Comparison of ENCODE assay signal across 9 mouse cellular contexts in the genomic region with DNA sequence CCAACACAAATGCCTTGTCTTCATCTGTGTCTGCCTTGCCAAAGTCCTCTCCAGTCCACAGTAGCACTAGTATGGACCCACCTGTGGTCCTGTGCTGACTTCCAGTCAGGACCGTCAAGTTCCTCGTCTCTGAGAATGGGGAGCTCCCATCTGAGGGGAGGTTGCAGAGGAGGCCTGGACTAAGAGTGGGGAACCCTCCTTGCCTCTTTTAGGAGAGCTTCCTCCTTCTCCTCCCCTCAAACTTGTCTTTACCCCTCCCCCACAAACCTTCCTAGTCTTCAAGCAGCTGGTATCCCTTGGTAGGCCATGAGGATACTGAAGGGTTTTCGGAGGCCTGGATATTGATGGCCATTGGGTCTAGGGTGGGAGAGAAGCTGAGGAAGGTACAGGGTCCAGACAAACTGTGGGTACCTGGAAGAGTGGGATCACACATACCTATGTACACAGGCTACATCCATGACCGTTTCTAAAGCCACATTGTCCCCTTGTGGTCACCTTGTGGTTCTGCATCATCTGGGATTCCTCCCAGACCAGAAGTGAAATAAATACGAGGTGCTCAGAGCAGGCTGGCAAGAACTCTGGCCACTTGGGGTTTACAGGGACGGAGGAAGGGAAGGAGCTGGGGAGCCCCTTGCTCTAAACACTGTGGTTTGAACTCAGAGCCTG. TPM values are rescaled to one million over a fixed set of nuclear protein-coding genes. Genes with fewer than 3 reads are reported as not detected.
A peak's percentile ranks its signal among the peaks of the same experiment; 100 is the strongest.
DNase-seq lines count a peak whose midpoint lies in the region; ATAC-seq and TF ChIP-seq lines count a peak whose summit lies in the region.
"Had no signal": no experiment of that assay in that cellular context is flagged by ENCODE, and none has a peak within 500 bp of the region (broad histone marks: within the 10 kb centered on the region; RNA-seq: fewer than 3 reads in every experiment).

No protein-coding gene starts in this region.

- H3K9me3 ChIP-seq in liver, embryonic 12.5 days (replicated peaks): no peaks in the 10 kb centered on the region
- H3K9me3 ChIP-seq in heart, embryonic 11.5 days (replicated peaks; ENCODE audit: control insufficient read depth, low read length): no peaks in the 10 kb centered on the region
- H3K9me3 ChIP-seq in kidney, embryonic 15.5 days (replicated peaks): no peaks in the 10 kb centered on the region

- peak; percentile 76 for DNase-seq in liver, adult 2 months (ENCODE audit: extremely low read depth, low read depth, low spot score)
- DNase-seq in brain, embryonic 14.5 days (ENCODE audit: low read depth): peak; percentile 83
- peak; percentile 77 for DNase-seq in mesoderm, embryonic 11.5 days (ENCODE audit: low read depth, low spot score)
- no peak for DNase-seq in spleen, postnatal 36 days (ENCODE audit: low spot score in 2 of 2)

- no peak overlapping the region for H3K4me3 ChIP-seq in liver, adult 2 months (ENCODE audit: insufficient read depth, low read depth, low read length)
- H3K4me3 ChIP-seq in liver, embryonic 12.5 days: no peak overlapping the region
- no peak overlapping the region for H3K4me3 ChIP-seq in heart, embryonic 11.5 days (ENCODE audit: low read depth, low read length)
- no peak overlapping the region for H3K4me3 ChIP-seq in kidney, embryonic 15.5 days (replicated peaks)

- 43% methylated on average over 6 of the region's 6 CpGs for WGBS in liver, adult 2 months
- WGBS in liver, embryonic 12.5 days (ENCODE audit: insufficient replicate concordance): 27% methylated on average over 6 of the region's 6 CpGs
- 46% methylated on average over 6 of the region's 6 CpGs for WGBS in heart, embryonic 11.5 days (ENCODE audit: insufficient replicate concordance)
- WGBS in kidney, embryonic 15.5 days: 36% methylated on average over 6 of the region's 6 CpGs

- no peak for TF ChIP-seq POLR2A in liver, adult 2 months (IDR thresholded peaks at IDR 0.05; ENCODE audit: extremely low read depth, insufficient read depth, low read length)
- TF ChIP-seq POLR2A in brain, embryonic 14.5 days (IDR thresholded peaks at IDR 0.05; ENCODE audit: borderline replicate concordance, extremely low read depth, insufficient read depth, insufficient read length, poor library complexity, severe bottlenecking): no peak

- no peaks in the 10 kb centered on the region for H3K27me3 ChIP-seq in liver, adult 2 months (ENCODE audit: control insufficient read depth, insufficient read depth, low read length)
- peaks cover 13% of the 10 kb centered on the region; the same call in 1 of the 2 replicates for H3K27me3 ChIP-seq in liver, embryonic 12.5 days (replicated peaks)
- no peaks in the 10 kb centered on the region; the same call in 1 of the 2 replicates for H3K27me3 ChIP-seq in heart, embryonic 11.5 days (ENCODE audit: control insufficient read depth, insufficient read depth, low read length)
- H3K27me3 ChIP-seq in kidney, embryonic 15.5 days: no peaks in the 10 kb centered on the region

- ATAC-seq in liver, embryonic 12.5 days: no peak
- ATAC-seq in heart, embryonic 11.5 days (replicated peaks; ENCODE audit: insufficient number of reproducible peaks, low FRiP score, low TSS enrichment): peak; percentile 21; the same call in 1 of the 2 replicates
- peak; percentile 79; the same call in 1 of the 2 replicates for ATAC-seq in kidney, embryonic 15.5 days (replicated peaks; ENCODE audit: low FRiP score)
- no peak for ATAC-seq in erythroid progenitor cell, adult 5-6 weeks (replicated peaks; ENCODE audit: low FRiP score, poor library complexity, severe bottlenecking)

- peaks cover 7% of the 10 kb centered on the region for H3K4me1 ChIP-seq in liver, adult 2 months (ENCODE audit: control insufficient read depth, insufficient read depth, low read length)
- peaks cover 19% of the 10 kb centered on the region; the same call in 1 of the 2 replicates for H3K4me1 ChIP-seq in liver, embryonic 12.5 days
- peaks cover 14% of the 10 kb centered on the region for H3K4me1 ChIP-seq in heart, embryonic 11.5 days (ENCODE audit: control insufficient read depth, insufficient read depth, low read length)
- peaks cover 23% of the 10 kb centered on the region for H3K4me1 ChIP-seq in kidney, embryonic 15.5 days

- no peaks in the 10 kb centered on the region for H3K79me2 ChIP-seq in liver, adult 2 months (ENCODE audit: control insufficient read depth, insufficient read depth, low read length)

- H3K27ac ChIP-seq in liver, adult 2 months (replicated peaks; ENCODE audit: insufficient read depth, low read depth, low read length): no peak overlapping the region
- no peak overlapping the region for H3K27ac ChIP-seq in liver, embryonic 12.5 days
- no peak overlapping the region for H3K27ac ChIP-seq in heart, embryonic 11.5 days (ENCODE audit: low read depth, low read length)
- H3K27ac ChIP-seq in kidney, embryonic 15.5 days: no peak overlapping the region

- H3K9ac ChIP-seq in liver, adult 2 months (ENCODE audit: low read depth, low read length): no peak overlapping the region
- H3K9ac ChIP-seq in liver, embryonic 12.5 days: no peak overlapping the region
- H3K9ac ChIP-seq in heart, embryonic 11.5 days (ENCODE audit: low read depth, low read length): 0 out of 2 replicates have a peak overlapping the region, but pooled peaks have one; percentile 28
- no peak overlapping the region for H3K9ac ChIP-seq in kidney, embryonic 15.5 days

- no peak overlapping the region for H3K4me2 ChIP-seq in liver, embryonic 12.5 days
- no peak overlapping the region for H3K4me2 ChIP-seq in heart, embryonic 11.5 days
- no peak overlapping the region for H3K4me2 ChIP-seq in kidney, embryonic 15.5 days

- peak; percentile 53 for TF ChIP-seq CTCF in liver, adult 2 months (IDR thresholded peaks at IDR 0.05; ENCODE audit: low read depth, low read length)
- peak; percentile 83; the same call in 1 of the 2 replicates for TF ChIP-seq CTCF in brain, embryonic 14.5 days (IDR thresholded peaks at IDR 0.05; ENCODE audit: borderline replicate concordance, extremely low read depth, insufficient read depth, insufficient read length)

- H3K36me3 ChIP-seq in liver, adult 2 months (ENCODE audit: control insufficient read depth, insufficient read depth, low read length): no peaks in the 10 kb centered on the region
- no peaks in the 10 kb centered on the region for H3K36me3 ChIP-seq in liver, embryonic 12.5 days
- H3K36me3 ChIP-seq in heart, embryonic 11.5 days (ENCODE audit: control insufficient read depth, insufficient read depth, low read length): no peaks in the 10 kb centered on the region
- no peaks in the 10 kb centered on the region for H3K36me3 ChIP-seq in kidney, embryonic 15.5 days

RNA-seq across cellular contexts. Expression of a gene that starts 18.3 kb away (rescaled TPM):
- total RNA-seq in liver, adult 2 months (2014; rRNA removed): 58.6 and 67.0 TPM in 2 replicates
- 60.7 and 90.0 TPM in 2 replicates for polyA plus RNA-seq in liver, adult 2 months (2012; rRNA removed)
- 106 and 120 TPM in 2 replicates for polyA plus RNA-seq in liver, embryonic 12.5 days (2016; fragmentation: Nextera tagmentation; extraction: Ambion mirVana)
- 139 and 192 TPM in 2 replicates for polyA plus RNA-seq in brain, embryonic 14.5 days (2012; rRNA removed)
- 145 and 157 TPM in 2 replicates for polyA plus RNA-seq in heart, embryonic 11.5 days (2014; fragmentation: Nextera tagmentation; extraction: Ambion mirVana)
- polyA plus RNA-seq in kidney, embryonic 15.5 days (2015; fragmentation: Nextera tagmentation; extraction: Ambion mirVana): 218 and 219 TPM in 2 replicates
- total RNA-seq in erythroid progenitor cell, adult 5-6 weeks (2015; ENCODE audit: low replicate concordance): 3.8 and 7.2 TPM in 2 replicates
- total RNA-seq in erythroid progenitor cell, adult 5-6 weeks (2017; ENCODE audit: low replicate concordance): 0.77 and 7.2 TPM in 2 replicates

RNA-seq across cellular contexts. Expression of a gene that starts 25.0 kb away (rescaled TPM):
- not detected in 2 replicates for total RNA-seq in liver, adult 2 months (2014; rRNA removed)
- not detected in 2 replicates for polyA plus RNA-seq in liver, adult 2 months (2012; rRNA removed)
- polyA plus RNA-seq in liver, embryonic 12.5 days (2016; fragmentation: Nextera tagmentation; extraction: Ambion mirVana): not detected in 2 replicates
- polyA plus RNA-seq in brain, embryonic 14.5 days (2012; rRNA removed): not detected in 2 replicates
- polyA plus RNA-seq in heart, embryonic 11.5 days (2014; fragmentation: Nextera tagmentation; extraction: Ambion mirVana): not detected in 2 replicates
- not detected in 2 replicates for polyA plus RNA-seq in kidney, embryonic 15.5 days (2015; fragmentation: Nextera tagmentation; extraction: Ambion mirVana)
- total RNA-seq in erythroid progenitor cell, adult 5-6 weeks (2015; ENCODE audit: low replicate concordance): not detected in 2 replicates
- 1.9 TPM in 1 of 2 replicates, not detected in the other for total RNA-seq in erythroid progenitor cell, adult 5-6 weeks (2017; ENCODE audit: low replicate concordance)
- polyA plus RNA-seq: testis, adult 2 months had no signal

RNA-seq across cellular contexts. Expression of a gene that starts 42.7 kb away (rescaled TPM):
- 116 and 153 TPM in 2 replicates for total RNA-seq in liver, adult 2 months (2014; rRNA removed)
- 421 and 511 TPM in 2 replicates for polyA plus RNA-seq in liver, adult 2 months (2012; rRNA removed)
- 26.7 and 28.7 TPM in 2 replicates for polyA plus RNA-seq in liver, embryonic 12.5 days (2016; fragmentation: Nextera tagmentation; extraction: Ambion mirVana)
- polyA plus RNA-seq in brain, embryonic 14.5 days (2012; rRNA removed): 5.5 and 6.1 TPM in 2 replicates
- polyA plus RNA-seq in heart, embryonic 11.5 days (2014; fragmentation: Nextera tagmentation; extraction: Ambion mirVana): 15.7 and 20.6 TPM in 2 replicates
- 41.7 and 47.7 TPM in 2 replicates for polyA plus RNA-seq in kidney, embryonic 15.5 days (2015; fragmentation: Nextera tagmentation; extraction: Ambion mirVana)
- total RNA-seq in erythroid progenitor cell, adult 5-6 weeks (2015; ENCODE audit: low replicate concordance): 12.2 and 12.6 TPM in 2 replicates
- 6.2 and 12.0 TPM in 2 replicates for total RNA-seq in erythroid progenitor cell, adult 5-6 weeks (2017; ENCODE audit: low replicate concordance)

RNA-seq across cellular contexts. Expression of a gene that starts 45.0 kb away (rescaled TPM):
- total RNA-seq in liver, adult 2 months (2014; rRNA removed): 6.2 and 13.8 TPM in 2 replicates
- polyA plus RNA-seq in liver, adult 2 months (2012; rRNA removed): 9.1 and 9.7 TPM in 2 replicates
- polyA plus RNA-seq in liver, embryonic 12.5 days (2016; fragmentation: Nextera tagmentation; extraction: Ambion mirVana): 4.1 and 4.4 TPM in 2 replicates
- polyA plus RNA-seq in brain, embryonic 14.5 days (2012; rRNA removed): 30.5 and 42.4 TPM in 2 replicates
- polyA plus RNA-seq in heart, embryonic 11.5 days (2014; fragmentation: Nextera tagmentation; extraction: Ambion mirVana): 20.9 and 23.5 TPM in 2 replicates
- 22.0 and 24.6 TPM in 2 replicates for polyA plus RNA-seq in kidney, embryonic 15.5 days (2015; fragmentation: Nextera tagmentation; extraction: Ambion mirVana)
- total RNA-seq in erythroid progenitor cell, adult 5-6 weeks (2015; ENCODE audit: low replicate concordance): 5.4 and 9.0 TPM in 2 replicates
- 1.5 and 6.0 TPM in 2 replicates for total RNA-seq in erythroid progenitor cell, adult 5-6 weeks (2017; ENCODE audit: low replicate concordance)

Comparison
In these comparisons a context has a peak if more than half of its experiments do, and no peak if none do; other contexts are left out.
1. DNase-seq: peak in liver, adult 2 months (single experiment), brain, embryonic 14.5 days (single experiment) and mesoderm, embryonic 11.5 days (single experiment); none in spleen, postnatal 36 days (0 of 2).
2. ATAC-seq: peak in heart, embryonic 11.5 days (single experiment) and kidney, embryonic 15.5 days (single experiment); none in liver, embryonic 12.5 days (single experiment) and erythroid progenitor cell, adult 5-6 weeks (single experiment).